13 mouse cellular contexts compared by ENCODE assay signal in the genomic region with DNA sequence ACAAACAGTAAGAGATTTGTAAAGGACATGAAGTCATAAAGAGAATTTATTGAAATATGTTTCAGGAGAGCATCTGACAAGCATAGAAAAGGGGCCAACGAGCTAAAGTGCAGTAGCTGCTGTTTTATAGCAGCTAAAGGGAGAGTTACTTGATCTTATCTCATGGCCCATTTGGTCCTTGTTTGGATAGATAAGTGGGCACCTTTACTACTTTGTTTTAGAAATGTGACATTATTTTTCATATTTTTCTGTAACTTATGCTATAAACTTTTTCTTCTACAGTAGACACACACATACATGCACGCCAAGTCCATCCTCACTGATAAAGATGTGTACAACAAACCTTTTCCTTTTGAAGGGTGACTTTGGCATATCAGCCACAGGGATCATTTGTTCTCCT.
"Had no signal": no experiment of that assay in that cellular context is flagged by ENCODE, and none has a peak within 500 bp of the region (broad histone marks: within the 10 kb centered on the region; RNA-seq: fewer than 3 reads in every experiment).

No protein-coding gene starts in this region.

- ATAC-seq: intestine, embryonic 16.5 days; lung, postnatal 0 days had no signal

- H3K9me3 ChIP-seq: megakaryocyte, embryonic 14.5 days had no signal

- DNase-seq: kidney, adult 18-20 months; kidney, adult 9 months; kidney, postnatal 14 days; kidney, postnatal 4 days; lung, embryonic 14.5 days; midbrain, embryonic 14.5 days; thymus, adult 18-20 months; thymus, postnatal 36 days had no signal

- H3K9ac ChIP-seq: lung, embryonic 14.5 days had no signal

- H3K4me3 ChIP-seq: megakaryocyte, embryonic 14.5 days had no signal

- H3K27me3 ChIP-seq: megakaryocyte, embryonic 14.5 days had no signal

- H3K4me2 ChIP-seq: lung, embryonic 14.5 days; midbrain, embryonic 11.5 days had no signal

- H3K27ac ChIP-seq: macrophage had no signal
